Mouse (Mus musculus) cortical plate, adult 2 months (tissue): ENCODE measurements at regions not wholly inside any gene's neighbourhood (a gene's known extent, or its start where the extent isn't known, plus 50 kb on each side); places are given as distances from the start of the nearest gene placed in this dataset.
A peak's percentile ranks its signal among the peaks of the same experiment; 100 is the strongest.

ENCODE experiments used
- H3K27ac ChIP-seq: fragments of 200-500 bp; 2 replicates; pipeline ENCODE4 v1.5.1; 2012; ENCODE audit warnings: low read length, control low read depth, inconsistent platforms; ENCODE audit not compliant: insufficient read depth
- H3K4me1 ChIP-seq: fragments of 200-500 bp; 2 replicates; pipeline ENCODE4 v1.6.1; 2011; ENCODE audit warnings: low read length; ENCODE audit not compliant: control insufficient read depth, insufficient read depth
- H3K4me3 ChIP-seq: fragments of 200-500 bp; 2 replicates; pipeline ENCODE4 v1.5.1; 2011; ENCODE audit warnings: mild to moderate bottlenecking, low read length, control low read depth; ENCODE audit not compliant: insufficient read depth
- CTCF ChIP-seq: fragments of 200-500 bp; IDR thresholded peaks from 2 replicates; pipeline ENCODE4 v1.5.1; 2011; ENCODE audit warnings: mild to moderate bottlenecking, control low read depth, low read length; ENCODE audit not compliant: insufficient read depth; ENCODE audit errors: extremely low read depth
- POLR2A ChIP-seq: fragments of 200-500 bp; IDR thresholded peaks from 2 replicates; pipeline ENCODE4 v1.6.1; 2011; ENCODE audit warnings: mild to moderate bottlenecking, low read length, control low read depth; ENCODE audit not compliant: insufficient read depth; ENCODE audit errors: extremely low read depth

- Histone ChIP-seq H3K4me1 (no peaks in the 10 kb centered on the region), H3K27ac (no peak overlapping the region), H3K4me3 (no peak overlapping the region)
- TF ChIP-seq POLR2A (no peak), CTCF (peak; percentile 91)
Measured at GRCm38 (mm10) chr14:25116424-25116823, 342.6 kb upstream of the Zmiz1 start.

DNA sequence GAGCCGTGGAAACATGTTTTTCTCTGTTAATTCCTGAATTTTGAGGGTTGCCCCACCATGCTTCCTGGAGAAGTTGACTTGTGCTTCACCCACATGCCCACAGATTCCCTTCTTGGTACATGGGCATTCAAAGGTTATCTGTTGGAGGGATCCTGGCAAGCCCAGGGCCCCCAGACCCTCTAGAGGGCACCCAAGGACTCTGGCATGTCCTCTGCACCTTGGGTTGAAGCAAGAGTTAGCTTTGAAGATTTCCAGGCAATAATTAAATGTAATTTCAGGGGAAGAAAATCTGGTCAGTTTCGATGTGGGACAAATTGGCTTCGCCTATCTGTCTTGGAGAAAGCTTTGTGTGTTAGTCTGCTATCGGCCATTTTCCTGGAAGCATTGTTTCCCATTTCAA, 339.0 kb upstream of the Zmiz1 start:
- Histone ChIP-seq H3K27ac (no peak overlapping the region), H3K4me3 (no peak overlapping the region), H3K4me1 (no peaks in the 10 kb centered on the region)
- no peak for TF ChIP-seq CTCF

- Histone ChIP-seq H3K4me3 (no peak overlapping the region), H3K4me1 (no peaks in the 10 kb centered on the region), H3K27ac (no peak overlapping the region)
- TF ChIP-seq POLR2A (no peak), CTCF (no peak)
Measured at GRCm38 (mm10) chr14:25120506-25120905, 338.5 kb upstream of the Zmiz1 start.

DNA sequence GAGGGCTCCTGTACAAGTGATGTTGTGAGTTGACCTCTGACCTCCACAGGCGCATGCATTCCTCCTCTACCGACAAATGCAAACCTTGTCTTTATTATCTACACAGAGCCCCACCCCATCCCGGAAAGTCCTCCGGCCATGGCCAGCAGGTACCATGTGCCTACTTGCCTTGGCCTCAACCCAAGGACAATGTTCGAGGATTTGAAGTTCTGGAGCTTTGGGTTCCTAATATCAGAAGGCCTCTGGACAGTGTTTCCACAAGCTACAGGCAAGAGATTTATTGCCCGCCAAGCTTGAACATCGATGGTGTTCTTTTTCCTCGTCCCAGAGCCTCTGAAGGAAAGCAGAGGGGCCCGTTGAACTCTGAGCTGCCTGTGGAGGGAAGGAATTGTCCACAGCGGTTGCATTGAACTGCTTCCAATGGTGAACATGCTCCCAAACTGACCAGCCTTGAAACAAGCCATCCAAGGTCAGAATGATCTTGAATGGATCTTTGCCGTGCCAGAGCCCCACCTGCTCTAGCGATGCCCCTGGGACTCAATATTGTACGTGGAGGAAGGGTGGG, 335.9 kb upstream of the Zmiz1 start:
- TF ChIP-seq POLR2A (no peak), CTCF (no peak)
- H3K4me3 ChIP-seq: no peak overlapping the region
- no peak overlapping the region for H3K27ac ChIP-seq
- peaks cover 4% of the 10 kb centered on the region for H3K4me1 ChIP-seq

- TF ChIP-seq POLR2A (no peak), CTCF (no peak)
- H3K4me3 ChIP-seq: no peak overlapping the region
- no peak overlapping the region for H3K27ac ChIP-seq
- peaks cover 4% of the 10 kb centered on the region for H3K4me1 ChIP-seq
Measured at GRCm38 (mm10) chr14:25123541-25124337, 335.2 kb upstream of the Zmiz1 start.

DNA sequence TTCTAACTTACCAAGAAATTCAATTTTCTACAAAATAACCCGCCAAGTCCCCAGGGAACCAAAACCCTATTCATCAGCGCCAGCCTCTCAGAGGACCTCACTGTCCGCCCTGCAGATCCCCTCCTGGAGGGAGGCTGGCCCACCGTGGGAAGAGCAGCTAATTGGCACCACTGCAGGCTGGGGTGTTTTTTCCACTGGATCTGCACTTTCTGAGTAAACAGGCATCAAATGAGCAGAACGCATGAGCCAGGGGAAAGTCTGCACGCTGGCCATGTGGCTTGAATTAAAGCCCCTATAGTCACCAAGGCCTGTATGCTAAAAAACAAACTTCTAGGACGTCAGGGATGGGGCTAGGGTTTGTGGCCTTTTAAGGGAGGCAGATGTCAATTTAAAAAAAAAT, 332.4 kb upstream of the Zmiz1 start:
- H3K4me1 ChIP-seq: peaks cover 4% of the 10 kb centered on the region
- no peak overlapping the region for H3K27ac ChIP-seq
- TF ChIP-seq POLR2A (no peak), CTCF (no peak)
- no peak overlapping the region for H3K4me3 ChIP-seq

DNA sequence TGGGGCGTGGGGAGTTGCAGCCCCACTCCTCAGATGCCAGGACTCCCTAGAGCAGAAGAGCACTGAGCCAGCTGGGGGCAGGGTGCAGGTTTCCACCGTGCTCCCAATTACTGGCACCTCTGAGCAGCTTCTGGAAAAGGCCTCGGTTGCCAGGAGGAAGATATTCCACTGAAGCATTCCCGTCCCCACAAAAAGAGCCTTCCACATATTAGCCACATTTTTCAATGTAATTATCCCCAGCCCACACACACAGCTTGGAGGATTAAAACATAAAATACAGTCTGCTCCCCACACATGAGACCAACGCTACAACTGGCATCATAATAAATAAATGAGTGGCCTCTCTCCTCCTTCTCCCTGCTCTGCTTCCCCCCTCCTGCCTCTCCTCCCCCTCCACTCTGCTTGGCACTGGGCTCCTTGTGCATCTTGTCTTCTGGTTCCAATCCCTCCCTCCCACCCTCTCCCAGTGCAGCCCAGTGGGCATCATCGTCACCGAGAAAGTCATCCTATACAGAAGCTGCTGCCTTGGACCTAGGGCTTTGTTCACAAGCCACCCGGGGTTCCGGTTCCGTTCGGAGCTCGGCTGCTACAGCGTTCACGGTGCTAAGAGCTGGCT, 331.3 kb upstream of the Zmiz1 start:
- no peak for TF ChIP-seq CTCF
- TF ChIP-seq POLR2A: no peak
- Histone ChIP-seq H3K4me3 (peak overlapping the region; percentile 41), H3K27ac (peak overlapping the region; percentile 68; the same call in 1 of the 2 replicates), H3K4me1 (peaks cover 4% of the 10 kb centered on the region)

GRCm38 (mm10) chr14:25128160-25128547, 330.8 kb upstream of the Zmiz1 start:
- H3K4me1 ChIP-seq: peaks cover 4% of the 10 kb centered on the region
- peak overlapping the region; percentile 41 for H3K4me3 ChIP-seq
- TF ChIP-seq CTCF (no peak), POLR2A (no peak)
- peak overlapping the region; percentile 68; the same call in 1 of the 2 replicates for H3K27ac ChIP-seq

DNA sequence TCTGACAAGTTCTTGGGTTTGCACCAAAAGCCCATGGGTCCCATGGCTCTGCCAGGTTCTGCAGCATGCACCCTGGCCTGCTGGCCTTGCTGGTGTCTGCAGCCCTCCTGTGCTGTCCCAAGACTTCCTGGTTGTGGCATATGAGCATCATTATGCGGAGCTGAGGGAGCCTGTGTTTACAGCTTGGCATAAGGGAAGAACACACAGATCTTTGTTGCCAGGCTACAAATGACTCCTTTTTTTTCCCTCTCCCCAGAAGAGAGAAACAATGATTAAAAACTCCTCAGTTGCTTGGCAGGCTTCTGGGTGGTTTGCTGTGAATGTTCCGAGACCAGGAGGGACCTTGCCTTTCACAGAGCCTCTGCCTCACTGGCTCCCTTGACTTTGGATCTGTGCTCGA, 323.6 kb upstream of the Zmiz1 start:
- TF ChIP-seq POLR2A: no peak
- TF ChIP-seq CTCF: no peak
- Histone ChIP-seq H3K27ac (no peak overlapping the region), H3K4me1 (0 out of 2 replicates have a peak, but pooled peaks cover 1% of the 10 kb centered on the region), H3K4me3 (no peak overlapping the region)

DNA sequence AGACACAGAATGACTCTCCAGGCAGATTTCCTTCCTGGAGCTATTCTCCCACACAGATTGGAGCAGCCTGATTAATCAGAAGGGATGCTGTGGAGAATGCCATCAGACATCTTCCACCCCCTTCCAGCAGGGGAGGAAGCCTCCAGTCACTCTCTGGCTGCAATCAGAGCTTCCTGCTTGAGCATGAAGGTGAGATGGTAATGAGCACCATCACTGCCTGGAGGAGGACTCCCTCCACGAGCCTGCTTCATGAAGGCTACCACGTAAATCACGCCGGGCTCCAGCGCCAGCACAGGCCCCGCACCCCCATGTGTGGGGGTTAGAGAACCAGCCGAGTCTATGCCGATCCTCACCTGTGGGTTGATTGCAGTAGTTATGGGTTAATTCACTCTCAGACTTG, 321.7 kb upstream of the Zmiz1 start:
- Histone ChIP-seq H3K4me1 (0 out of 2 replicates have a peak, but pooled peaks cover 1% of the 10 kb centered on the region), H3K4me3 (no peak overlapping the region), H3K27ac (peak overlapping the region; percentile 9; the same call in 1 of the 2 replicates)
- no peak for TF ChIP-seq CTCF
- no peak for TF ChIP-seq POLR2A
